Mouse (Mus musculus) kidney, adult 11 months (tissue): ENCODE data around the gene Cdc42ep4.

Source experiments
- DNase-seq: peaks from one replicate; pipeline ENCODE4 v3.0.0; 2022

Gene Cdc42ep4

GRCm38 (mm10) chr11:113751484-113752084, at the start of gene Cdc42ep4:
Gene Cdc42ep4, minus strand, starts transcription at chr11:113751881.
- peak; percentile 74 for DNase-seq

- no peak for DNase-seq
Measured at GRCm38 (mm10) chr11:113800026-113800425, 48.3 kb upstream of the Cdc42ep4 start.

GRCm38 (mm10) chr11:113799041-113799447, 47.4 kb upstream of the Cdc42ep4 start:
- no peak for DNase-seq

- DNase-seq: no peak
Measured at GRCm38 (mm10) chr11:113798011-113798410, 46.3 kb upstream of the Cdc42ep4 start.

GRCm38 (mm10) chr11:113797014-113797983, 45.6 kb upstream of the Cdc42ep4 start:
- DNase-seq: no peak

GRCm38 (mm10) chr11:113795846-113796245, 44.2 kb upstream of the Cdc42ep4 start:
- DNase-seq: no peak

- DNase-seq: no peak
Measured at GRCm38 (mm10) chr11:113791357-113792215, 39.9 kb upstream of the Cdc42ep4 start.

- no peak for DNase-seq
Measured at GRCm38 (mm10) chr11:113789101-113789500, 37.4 kb upstream of the Cdc42ep4 start.

- DNase-seq: peak; percentile 45
Measured at GRCm38 (mm10) chr11:113788183-113788789, 36.6 kb upstream of the Cdc42ep4 start.

- no peak for DNase-seq
Measured at GRCm38 (mm10) chr11:113787432-113788182, 35.9 kb upstream of the Cdc42ep4 start.

GRCm38 (mm10) chr11:113787009-113787408, 35.3 kb upstream of the Cdc42ep4 start:
- no peak for DNase-seq

GRCm38 (mm10) chr11:113786395-113786794, 34.7 kb upstream of the Cdc42ep4 start:
- DNase-seq: no peak

- DNase-seq: peak; percentile 27
Measured at GRCm38 (mm10) chr11:113785406-113786171, 33.9 kb upstream of the Cdc42ep4 start.

GRCm38 (mm10) chr11:113784656-113785396, 33.1 kb upstream of the Cdc42ep4 start:
- DNase-seq: no peak

GRCm38 (mm10) chr11:113782496-113782895, 30.8 kb upstream of the Cdc42ep4 start:
- no peak for DNase-seq

- no peak for DNase-seq
Measured at GRCm38 (mm10) chr11:113782006-113782405, 30.3 kb upstream of the Cdc42ep4 start.

GRCm38 (mm10) chr11:113779680-113780041, 28.0 kb upstream of the Cdc42ep4 start:
- DNase-seq: no peak

GRCm38 (mm10) chr11:113778733-113779679, 27.3 kb upstream of the Cdc42ep4 start:
- peak; percentile 28 for DNase-seq

- no peak for DNase-seq
Measured at GRCm38 (mm10) chr11:113777878-113778464, 26.3 kb upstream of the Cdc42ep4 start.
